Mouse (Mus musculus): Measurements from ENCODE around the gene Grasp.

DNA sequence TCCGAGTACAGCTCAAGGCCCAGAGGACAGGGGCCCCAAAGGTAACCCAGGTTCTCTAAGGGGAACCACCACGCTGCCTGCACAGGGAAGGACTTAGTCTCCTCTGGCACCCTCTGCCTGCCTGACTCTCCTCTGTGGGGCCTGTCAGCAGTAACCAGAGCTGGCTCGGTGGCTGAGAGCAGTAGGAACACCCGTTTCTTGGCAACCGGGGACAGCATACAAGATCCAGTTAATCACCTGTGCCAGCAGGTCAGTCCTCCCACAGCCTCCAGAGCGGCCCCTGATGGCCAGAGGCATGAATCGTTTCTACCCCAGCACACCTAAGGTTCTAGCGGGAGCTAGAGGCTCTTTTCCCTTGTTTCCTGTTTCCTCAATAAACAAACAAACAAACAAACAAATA, 18.7 kb downstream of the Grasp start:
- TF ChIP-seq USF1 (IDR thresholded peaks at IDR 0.05; ENCODE audit: low read depth) (no peak), POLR2A (IDR thresholded peaks at IDR 0.05; ENCODE audit: insufficient read length, low read depth) (no peak), CEBPB (IDR thresholded peaks at IDR 0.05; ENCODE audit: insufficient read depth, poor library complexity, severe bottlenecking) (no peak), MAX (IDR thresholded peaks at IDR 0.05; ENCODE audit: low read depth) (no peak), MYOG (IDR thresholded peaks at IDR 0.05; ENCODE audit: control insufficient read depth in 1 of 3, insufficient read depth in 1 of 3, insufficient read length in 2 of 3, low read depth in 2 of 3) (no peak), TCF12 (IDR thresholded peaks at IDR 0.05; ENCODE audit: insufficient read depth, poor library complexity, severe bottlenecking) (no peak), POLR2AphosphoS2 (IDR thresholded peaks at IDR 0.05; ENCODE audit: insufficient read length, low read depth) (no peak), MYOD1 (IDR thresholded peaks at IDR 0.05; ENCODE audit: control insufficient read depth in 1 of 3, insufficient read length in 2 of 3, low read depth in 2 of 3) (no peak), SRF (IDR thresholded peaks at IDR 0.05; ENCODE audit: control insufficient read depth, insufficient read length, low read depth) (no peak), E2F4 (IDR thresholded peaks at IDR 0.05; ENCODE audit: insufficient read depth) (no peak), TCF3 (IDR thresholded peaks at IDR 0.05; ENCODE audit: insufficient read length, low read depth) (no peak), REST (IDR thresholded peaks at IDR 0.05; ENCODE audit: insufficient read depth, insufficient read length) (no peak)
